Mouse (Mus musculus) midbrain, embryonic 11.5 days (tissue): ENCODE data around the gene Gm5286. TPM values are rescaled to one million over a fixed set of nuclear protein-coding genes. Genes with fewer than 3 reads are reported as not detected.
"Not testable (repeated sequence)": the region's sequence is repeated elsewhere in the genome, so short reads cannot be mapped to it uniquely, and the experiment has no call there.

Experiments used
- ATAC-seq: fragments of 200-750 bp; cut with Nextera tagmentation; 2 replicates; pipeline ENCODE4 v1.8.0; 2017; ENCODE audit warnings: moderate TSS enrichment, moderate library complexity; ENCODE audit not compliant: low FRiP score
- DNase-seq: peaks from one replicate; pipeline ENCODE4 v3.0.0; 2015; ENCODE audit warnings: low spot score; ENCODE audit errors: missing footprints
- H3K27ac ChIP-seq: fragments of 300-500 bp; sonication (generic); 2 replicates; pipeline ENCODE4 v1.5.1; 2014; ENCODE audit warnings: low read depth, low read length
- H3K27me3 ChIP-seq: fragments of 300-500 bp; sonication (generic); 2 replicates; pipeline ENCODE4 v1.6.1; 2014; ENCODE audit warnings: mild to moderate bottlenecking, low read length, moderate library complexity, mixed read lengths; ENCODE audit not compliant: control insufficient read depth, insufficient read depth
- H3K36me3 ChIP-seq: fragments of 300-500 bp; sonication (generic); 2 replicates; pipeline ENCODE4 v1.6.1; 2014; ENCODE audit warnings: mild to moderate bottlenecking, low read length, moderate library complexity, mixed read lengths; ENCODE audit not compliant: control insufficient read depth, insufficient read depth
- H3K4me1 ChIP-seq: fragments of 300-500 bp; sonication (generic); 2 replicates; pipeline ENCODE4 v1.6.1; 2014; ENCODE audit warnings: low read length; ENCODE audit not compliant: control insufficient read depth, insufficient read depth
- H3K4me2 ChIP-seq: fragments of 300-500 bp; sonication (generic); 2 replicates; pipeline ENCODE4 v1.6.1; 2014; ENCODE audit warnings: mild to moderate bottlenecking, moderate library complexity
- H3K4me3 ChIP-seq: fragments of 300-500 bp; sonication (generic); 2 replicates; pipeline ENCODE4 v1.5.1; 2014; ENCODE audit warnings: low read depth, low read length
- H3K9ac ChIP-seq: fragments of 300-500 bp; sonication (generic); 2 replicates; pipeline ENCODE4 v1.6.1; 2014; ENCODE audit warnings: low read length
- H3K9me3 ChIP-seq: fragments of 300-500 bp; sonication (generic); 2 replicates; pipeline ENCODE4 v1.6.1; 2016; ENCODE audit warnings: low read length; ENCODE audit not compliant: control insufficient read depth
- WGBS: fragments of 180-500 bp; shearing (Covaris S2); extraction: QIAGEN DNeasy Blood & Tissue Kit; methylation state at CpG from one replicate; pipeline ENCODE4 v1.1.7; 2014; 5-methylcytosine and 5-hydroxymethylcytosine counted together
- polyA plus RNA-seq: library from polyadenylated mRNA; unstranded; fragments of >200 nt; fragmentation: Nextera tagmentation; extraction: Ambion mirVana; gene quantifications from 2 replicates; pipeline ENCODE4 v1.2.1, GENCODE M21; 2014

Gm5286 gene
- polyA plus RNA-seq, result not detected in 2 replicates

DNA sequence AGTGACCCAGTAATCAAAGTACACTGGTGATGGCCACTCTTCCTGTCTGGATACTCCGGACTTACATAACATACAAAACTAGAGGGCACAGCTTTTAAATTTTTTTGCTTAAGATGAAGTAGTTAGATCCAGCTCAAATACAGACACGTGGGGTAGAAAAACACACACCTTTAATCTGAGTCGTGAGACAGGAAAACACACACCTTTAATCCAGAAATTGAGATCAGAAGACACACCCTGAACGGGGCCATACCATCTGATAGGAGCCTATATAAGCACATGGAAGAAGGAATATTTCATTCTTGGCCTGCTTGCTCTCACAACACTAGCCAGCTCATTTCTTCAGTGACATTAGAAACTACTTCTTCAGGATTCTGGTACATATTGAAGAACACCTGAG lies at the start of gene Gm5286:
Gm5286 (plus strand) TSS at position 301 of the 400 bp plus-strand sequence.
- H3K27ac ChIP-seq, H3K36me3 ChIP-seq, H3K27me3 ChIP-seq, H3K9me3 ChIP-seq, DNase-seq, H3K4me3 ChIP-seq, H3K9ac ChIP-seq, H3K4me2 ChIP-seq, H3K4me1 ChIP-seq, ATAC-seq: not testable (repeated sequence)
- 97% methylated on average over 2 of the region's 4 CpGs for WGBS

DNA sequence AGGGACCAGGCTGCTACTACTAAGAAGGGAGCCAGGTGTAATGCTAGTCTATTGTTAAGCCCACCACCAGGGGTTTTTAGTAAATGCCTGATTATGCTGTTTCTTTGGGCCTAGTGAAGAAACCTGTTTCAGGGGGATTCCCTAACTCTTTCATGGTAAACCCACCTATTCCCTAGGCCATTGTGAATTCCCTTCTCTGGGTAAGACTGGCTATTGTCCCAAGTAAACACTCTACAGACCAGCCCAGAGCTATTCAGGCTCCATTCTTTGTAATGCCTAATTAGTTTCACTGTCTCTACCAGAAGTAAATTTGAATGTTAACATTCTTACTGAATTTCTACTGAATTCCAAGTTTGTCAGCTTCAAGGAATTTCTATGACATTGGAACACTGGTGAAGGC lies 29.2 kb upstream of the Gm5286 start:
- not testable (repeated sequence) for H3K36me3 ChIP-seq, H3K27ac ChIP-seq, DNase-seq, H3K27me3 ChIP-seq, H3K9ac ChIP-seq, H3K4me2 ChIP-seq, H3K4me3 ChIP-seq, H3K9me3 ChIP-seq, ATAC-seq, H3K4me1 ChIP-seq

DNA sequence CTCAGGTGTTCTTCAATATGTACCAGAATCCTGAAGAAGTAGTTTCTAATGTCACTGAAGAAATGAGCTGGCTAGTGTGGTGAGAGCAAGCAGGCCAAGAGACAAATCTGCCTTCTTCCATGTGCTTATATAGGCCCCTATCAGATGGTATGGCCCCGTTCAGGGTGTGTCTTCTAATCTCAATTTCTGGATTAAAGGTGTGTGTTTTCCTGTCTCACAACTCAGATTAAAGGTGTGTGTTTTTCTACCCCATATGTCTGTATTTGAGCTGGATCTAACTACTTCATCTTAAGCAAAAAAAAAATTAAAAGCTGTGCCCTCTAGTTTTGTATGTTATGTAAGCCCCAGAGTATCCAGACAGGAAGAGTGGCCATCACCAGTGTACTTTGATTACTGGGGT lies 18.4 kb upstream of the Gm5286 start, which contains the start of gene Gm10696:
Gm10696 (minus strand) TSS at position 101 of the 400 bp plus-strand sequence.
- not testable (repeated sequence) for ATAC-seq, H3K9me3 ChIP-seq, H3K4me2 ChIP-seq, H3K36me3 ChIP-seq, H3K4me3 ChIP-seq, H3K4me1 ChIP-seq, H3K27ac ChIP-seq, H3K9ac ChIP-seq, DNase-seq, H3K27me3 ChIP-seq
- 93% methylated on average over 1 of the region's 1 CpGs for WGBS

Other genes starting within 250 kb of the Gm5286 start
- gene Tdpoz5, start 235.4 kb upstream of the Gm5286 start, polyA plus RNA-seq, result not detected in 2 replicates
- not detected in 2 replicates for gene Gm9125, start 141.8 kb upstream of the Gm5286 start, polyA plus RNA-seq
- gene Gm10697, start 124.1 kb upstream of the Gm5286 start, polyA plus RNA-seq, result not detected in 2 replicates
- not detected in 2 replicates for gene Gm10696, start 18.5 kb upstream of the Gm5286 start, polyA plus RNA-seq
- not detected in 2 replicates for gene Gm4778, start 67.3 kb downstream of the Gm5286 start, polyA plus RNA-seq
- gene Them4, start 113.4 kb downstream of the Gm5286 start, polyA plus RNA-seq, result 12.8 and 14.5 TPM in 2 replicates
- 0.11 TPM in 1 of 2 replicates, not detected in the other for gene Them5, start 145.4 kb downstream of the Gm5286 start, polyA plus RNA-seq
- 0.87 and 1.4 TPM in 2 replicates for gene C2cd4d, start 165.7 kb downstream of the Gm5286 start, polyA plus RNA-seq
- 0.10 and 0.14 TPM in 2 replicates for gene Rorc, start 176.1 kb downstream of the Gm5286 start, polyA plus RNA-seq
- gene Lingo4, start 201.8 kb downstream of the Gm5286 start, polyA plus RNA-seq, result 0.17 and 0.37 TPM in 2 replicates
- 55.3 and 63.2 TPM in 2 replicates for gene Tdrkh, start 216.6 kb downstream of the Gm5286 start, polyA plus RNA-seq
- 71.1 and 73.3 TPM in 2 replicates for gene Mrpl9, start 246.6 kb downstream of the Gm5286 start, polyA plus RNA-seq
- gene Oaz3, start 247.2 kb downstream of the Gm5286 start, polyA plus RNA-seq, result 0.12 TPM in 1 of 2 replicates, not detected in the other